Mouse (Mus musculus) embryonic stem cell, embryonic (primary cell): ENCODE measurements around the gene Rftn1.

Experiments
- CTCF ChIA-PET, 4 experiments: fragments of 300-600 bp in 2 of 4; fragments of 350-600 bp in 2 of 4; sonication (Branson Sonifier 250); formaldehyde crosslinking; loops; one replicate each; lab custom pipeline; 2022; ENCODE audit warnings: inconsistent platforms in 2 of 4; lab: Charles Lee
- POLR2A ChIA-PET, 4 experiments: fragments of 300-600 bp in 2 of 4; fragments of 350-600 bp in 2 of 4; sonication (Branson Sonifier 250); formaldehyde crosslinking; loops; one replicate each; lab custom pipeline; 2022; ENCODE audit warnings: antibody characterized with exemption in 4 of 4, inconsistent platforms in 1 of 4; lab: Charles Lee

Rftn1 gene

DNA sequence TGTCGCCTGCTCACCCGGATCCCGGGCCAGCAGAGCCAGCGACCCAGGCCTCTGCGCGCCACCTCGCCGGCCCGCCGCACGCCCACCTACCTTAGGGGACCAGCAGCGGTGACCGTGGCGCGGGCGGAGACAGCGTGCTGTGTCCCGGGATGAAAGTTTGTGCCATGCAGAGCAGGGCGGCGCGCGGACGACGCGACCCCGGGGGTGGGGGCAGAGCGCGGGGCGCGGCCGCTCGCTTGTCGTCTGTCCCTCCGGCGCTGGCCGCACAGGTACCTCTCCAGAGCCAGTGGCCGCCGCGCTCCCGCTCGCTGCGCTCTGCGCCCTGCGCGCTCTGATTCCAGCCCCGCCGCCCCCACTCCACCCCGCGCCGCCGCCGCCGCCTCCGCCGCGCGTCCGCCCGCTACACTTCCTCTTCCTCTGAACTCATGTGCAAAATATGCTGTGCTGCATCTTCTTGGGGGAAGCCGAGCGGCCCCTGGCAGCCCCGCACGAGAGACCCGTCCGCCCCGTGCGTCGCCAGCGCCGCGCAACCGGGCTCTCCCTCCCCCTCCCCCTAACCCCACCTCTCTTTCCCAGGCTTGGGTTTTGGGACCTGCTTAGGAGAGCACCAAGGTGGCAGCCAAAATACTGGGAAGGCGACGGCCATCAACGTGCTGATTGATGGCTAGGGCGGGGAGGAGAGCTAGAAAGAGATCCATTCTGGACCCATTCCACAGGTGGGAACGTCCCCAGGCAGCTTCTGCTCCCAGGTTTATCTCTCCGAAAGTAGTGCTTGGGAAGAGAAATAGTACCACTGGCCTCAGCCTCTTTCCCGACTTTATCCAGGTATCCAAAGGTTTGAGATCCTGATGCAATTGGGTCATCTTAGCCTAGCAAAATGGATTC lies at the start of gene Rftn1:
TSS of gene Rftn1 (minus strand) at position 544 of the 885 bp plus-strand sequence.
- CTCF ChIA-PET: interaction anchor here in 2 of 4 experiments (1.2 to 2.1 kb wide), 4 partner anchors 47 to 222 kb away, joined by 4 to 7 read pairs (median 5); no protein-coding TSS in a partner anchor
- POLR2A ChIA-PET: interaction anchor here (0.6 to 1.3 kb wide), 6 partner anchors 38 to 1730 kb away, joined by 3 to 8 read pairs (median 4); no protein-coding TSS in a partner anchor

DNA sequence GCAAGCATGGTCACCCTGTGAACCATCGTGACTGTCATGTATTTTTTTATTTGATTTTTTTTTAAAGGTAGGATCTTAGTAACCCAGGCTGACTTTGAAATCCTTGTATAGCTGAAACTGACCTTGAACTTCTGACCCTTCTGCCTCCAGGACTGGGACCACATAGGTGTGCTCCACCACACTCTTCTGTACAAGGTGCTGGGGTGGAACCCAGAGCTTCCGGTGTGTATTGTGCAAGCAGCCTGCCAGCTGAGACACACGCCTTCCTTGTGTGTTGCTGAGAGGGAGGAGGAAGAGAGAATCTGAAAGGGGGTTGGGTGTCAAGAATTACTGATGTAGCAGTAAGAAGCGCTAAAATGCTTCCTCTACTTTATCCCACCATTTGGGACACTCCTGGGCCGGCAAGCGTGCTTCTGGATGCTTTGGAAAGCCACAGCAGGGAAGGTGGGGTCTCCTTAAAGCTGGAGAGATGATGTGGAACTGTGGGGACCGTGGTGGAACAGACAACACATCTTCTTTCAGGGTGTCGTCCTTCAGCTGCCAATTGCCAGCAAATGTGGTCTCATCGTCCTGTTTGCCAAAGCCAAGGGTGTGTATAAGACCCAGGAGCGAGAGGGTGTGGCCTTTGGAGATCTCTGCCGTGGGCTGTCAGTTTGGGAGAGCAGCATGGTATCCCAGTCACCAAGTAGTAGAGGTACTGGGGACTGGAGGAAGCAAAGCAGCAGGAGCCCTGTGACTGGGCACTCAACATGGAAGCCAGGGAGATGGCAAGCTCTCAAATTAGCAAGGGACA lies 47.5 kb upstream of the Rftn1 start:
- POLR2A ChIA-PET: interaction anchor here in 1 of 4 experiments (0.6 kb wide), 1 partner anchor 725 kb away, joined by 4 read pairs; no protein-coding TSS in a partner anchor
- CTCF ChIA-PET: interaction anchor here in 3 of 4 experiments (0.7 to 2.8 kb wide), 21 partner anchors 8 to 306 kb away, joined by 3 to 11 read pairs (median 4); no protein-coding TSS in a partner anchor

DNA sequence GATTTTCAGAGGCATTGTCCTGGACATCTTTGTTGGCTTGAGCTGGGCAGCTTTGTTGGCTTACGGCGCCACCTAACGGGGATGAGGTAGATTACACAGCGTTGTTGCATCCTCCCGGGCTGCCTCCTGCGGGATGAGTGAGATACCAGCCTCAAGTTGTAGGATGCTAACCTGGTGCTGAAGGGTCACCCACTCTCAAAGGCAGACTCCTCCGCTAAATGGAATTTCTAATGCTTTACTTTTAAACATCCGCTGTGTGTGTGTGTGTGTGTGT lies 46.9 kb upstream of the Rftn1 start:
- POLR2A ChIA-PET: interaction anchor here in 1 of 4 experiments (0.6 kb wide), 1 partner anchor 724 kb away, joined by 4 read pairs; no protein-coding TSS in a partner anchor
- CTCF ChIA-PET: interaction anchor here (0.6 to 2.8 kb wide), 24 partner anchors 9 to 335 kb away, joined by 3 to 11 read pairs (median 4); no protein-coding TSS in a partner anchor

DNA sequence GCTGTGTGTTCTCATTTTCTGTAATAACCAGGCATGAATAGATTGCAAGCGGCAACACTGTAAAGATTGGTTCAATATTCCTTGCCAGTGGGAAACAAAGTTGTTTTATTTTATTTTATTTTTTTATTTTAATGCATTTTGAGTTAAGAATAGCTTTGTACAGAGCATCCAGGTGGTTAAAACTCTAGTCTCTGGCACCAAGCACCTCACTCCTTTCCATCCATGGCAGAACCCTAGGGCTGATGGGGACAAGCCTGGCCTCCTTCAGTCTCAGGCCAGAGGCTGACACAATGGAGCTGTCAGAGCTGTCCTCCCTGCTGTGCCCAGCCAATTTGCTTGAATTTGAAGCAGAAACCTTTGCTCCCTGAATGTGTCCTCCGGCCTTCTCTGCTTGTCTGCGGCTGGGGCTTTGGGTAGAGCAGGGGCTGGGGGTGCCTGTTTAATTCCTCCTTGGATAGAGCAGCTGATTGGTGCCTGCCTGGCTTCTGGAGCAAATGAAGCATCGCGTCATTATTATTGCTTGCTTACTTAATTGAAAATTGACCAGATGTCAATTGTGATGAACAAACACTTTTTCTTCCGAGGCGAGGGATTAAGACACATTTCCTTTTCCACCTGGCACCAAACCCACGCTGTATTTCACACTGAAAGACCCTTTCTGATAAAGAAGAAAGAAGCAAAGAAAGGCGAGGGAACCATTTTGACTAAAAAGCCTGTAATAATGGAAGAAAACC lies 46.4 kb upstream of the Rftn1 start:
- CTCF ChIA-PET: interaction anchor here (0.5 to 2.8 kb wide), 28 partner anchors 10 to 335 kb away, joined by 3 to 11 read pairs (median 4); no protein-coding TSS in a partner anchor
- POLR2A ChIA-PET: interaction anchor here in 1 of 4 experiments (0.6 kb wide), 1 partner anchor 724 kb away, joined by 4 read pairs; no protein-coding TSS in a partner anchor

DNA sequence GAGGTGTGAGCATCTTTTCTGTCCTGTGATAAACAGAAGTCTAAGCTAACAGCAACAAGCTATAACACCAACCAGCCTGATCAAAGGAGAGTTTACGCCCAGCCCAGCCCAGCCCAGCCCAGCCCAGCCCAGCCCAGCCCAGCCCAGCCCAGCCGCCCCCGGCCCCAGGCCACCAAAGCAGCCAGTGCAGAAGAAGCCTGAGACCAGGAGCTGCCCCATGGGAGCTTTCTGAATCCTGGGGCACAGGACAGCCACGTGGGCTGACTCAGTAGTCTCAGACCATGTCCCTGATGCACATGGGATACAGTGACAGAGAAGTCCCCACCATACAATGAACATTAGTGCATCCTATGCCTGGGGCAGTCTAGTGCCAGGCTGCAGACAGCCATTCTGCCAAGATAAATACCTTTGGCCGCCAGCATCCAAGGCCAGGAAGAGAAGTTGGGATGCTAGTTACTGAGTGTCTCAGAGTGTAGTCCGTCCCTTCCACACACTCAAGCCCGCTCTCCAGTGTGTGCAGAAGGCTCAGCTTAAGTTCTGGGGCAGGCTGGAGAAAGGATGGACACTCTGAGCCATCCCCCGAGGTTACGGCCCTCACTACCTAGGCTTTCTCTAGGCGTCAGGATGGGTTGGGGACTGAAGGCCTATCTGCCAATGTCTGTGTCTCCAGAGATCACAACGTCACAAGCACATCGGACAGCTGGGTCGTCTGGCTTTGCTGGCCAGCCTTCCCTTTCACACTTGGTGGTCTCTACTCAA lies 45.6 kb upstream of the Rftn1 start:
- CTCF ChIA-PET: interaction anchor here (0.5 to 2.8 kb wide), 16 partner anchors 24 to 1886 kb away, joined by 3 to 11 read pairs (median 5); no protein-coding TSS in a partner anchor
- POLR2A ChIA-PET: interaction anchor here in 1 of 4 experiments (0.5 kb wide), 1 partner anchor 191 kb away, joined by 3 read pairs; no protein-coding TSS in a partner anchor

DNA sequence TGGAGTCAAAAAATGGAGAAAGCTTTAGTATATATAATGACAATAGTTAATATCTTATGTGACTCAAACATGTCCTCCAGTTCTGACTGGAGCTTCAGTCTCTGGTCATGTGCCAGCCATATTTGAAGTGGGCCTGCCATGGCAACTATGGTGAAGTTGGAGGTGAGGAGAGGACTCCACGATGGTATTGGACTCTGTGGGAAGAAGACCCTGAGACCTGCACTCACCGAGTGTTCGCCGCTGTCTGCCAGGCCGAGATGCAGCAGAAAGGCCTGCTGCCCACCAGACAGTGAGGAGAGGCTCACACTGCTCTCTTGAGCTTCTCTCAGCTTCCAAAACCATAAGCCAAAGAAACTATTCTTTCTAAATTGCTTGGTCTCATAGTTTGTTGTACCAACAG lies 43.5 kb upstream of the Rftn1 start:
- CTCF ChIA-PET: no interaction called here
- POLR2A ChIA-PET: no interaction called here

DNA sequence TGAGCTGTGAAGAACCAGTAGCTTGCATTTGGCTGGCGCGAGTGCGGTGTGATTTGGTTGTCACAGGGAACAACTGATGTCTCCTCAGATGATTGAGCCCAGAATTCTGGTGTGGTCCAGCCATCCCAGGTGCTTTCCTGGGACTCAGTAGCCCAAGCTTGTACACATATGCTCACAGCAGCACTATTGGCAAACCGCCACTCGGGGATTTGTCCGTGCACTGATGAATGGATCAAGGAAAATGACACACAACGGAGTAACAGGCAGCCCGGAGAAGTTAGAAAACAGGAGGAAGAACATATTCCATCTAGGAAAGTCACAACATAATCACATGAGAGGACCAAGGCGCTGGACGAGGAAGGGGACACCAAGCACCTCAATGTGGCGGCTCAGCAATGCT lies 42.3 kb upstream of the Rftn1 start:
- ChIA-PET POLR2A (no interaction called here), CTCF (no interaction called here)

DNA sequence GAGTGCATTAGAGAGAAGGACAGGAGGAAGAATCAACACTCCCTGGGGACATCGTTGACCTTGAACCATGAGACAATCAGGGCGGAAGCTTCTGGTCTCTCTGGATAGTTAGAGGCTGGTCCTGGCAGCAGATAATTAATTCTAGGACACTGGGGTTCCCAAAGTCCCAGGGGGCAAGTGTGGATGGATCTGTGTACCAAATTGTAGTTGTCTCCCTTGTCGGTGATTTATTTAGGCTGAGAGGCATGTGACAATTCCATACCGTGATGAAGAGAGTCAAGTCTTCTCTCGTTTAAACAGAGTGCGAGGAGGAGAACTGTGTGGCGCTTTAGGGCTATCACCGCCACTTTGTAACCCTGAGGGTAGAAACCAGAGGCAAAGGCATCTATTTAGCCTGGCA lies 40.7 kb upstream of the Rftn1 start:
- CTCF ChIA-PET: interaction anchor here in 1 of 4 experiments (0.7 kb wide), 1 partner anchor 561 kb away, joined by 4 read pairs; no protein-coding TSS in a partner anchor
- POLR2A ChIA-PET: no interaction called here

DNA sequence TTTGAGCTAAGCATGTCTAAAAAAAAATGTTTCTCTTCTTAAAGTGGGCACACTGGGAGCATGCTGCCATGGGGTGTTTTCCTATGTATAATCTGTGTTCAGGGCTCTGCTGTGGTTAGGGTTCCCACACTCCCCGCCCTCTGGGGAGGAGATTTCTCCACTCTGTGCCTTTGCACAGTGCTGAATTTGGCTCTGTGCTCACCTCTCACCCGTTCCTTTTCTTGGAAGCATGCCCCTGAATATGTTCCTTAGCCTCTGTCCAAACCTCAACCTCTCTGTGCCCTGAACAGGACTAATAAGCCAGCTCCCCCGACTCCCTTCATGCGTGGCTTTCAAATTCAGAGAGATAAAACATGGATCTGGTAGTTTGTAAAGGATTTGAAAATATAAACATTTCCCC lies 39.1 kb upstream of the Rftn1 start:
- ChIA-PET CTCF (no interaction called here), POLR2A (no interaction called here)

DNA sequence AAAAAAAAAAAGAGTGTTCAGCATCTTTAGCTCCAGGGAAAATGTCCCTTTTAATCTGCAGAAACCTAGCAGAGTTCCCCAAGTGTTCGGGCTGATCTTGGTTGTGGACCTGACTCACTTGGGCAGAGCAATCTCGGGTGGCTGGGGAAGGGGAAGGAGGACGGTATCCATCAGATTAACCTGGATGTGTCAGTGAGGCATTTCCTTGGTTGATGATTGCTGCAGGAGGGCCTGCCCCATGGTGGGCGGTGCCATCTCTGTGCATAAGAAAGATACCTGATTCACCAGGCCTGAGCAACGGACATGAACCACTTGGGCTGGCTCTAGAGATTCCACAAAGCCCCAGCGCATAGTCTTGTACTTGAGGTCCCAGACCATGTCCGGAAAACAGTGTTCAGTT lies 36.9 kb upstream of the Rftn1 start:
- POLR2A ChIA-PET: no interaction called here
- CTCF ChIA-PET: interaction anchor here in 1 of 4 experiments (0.6 kb wide), 2 partner anchors 31 to 634 kb away, joined by 3 to 4 read pairs; no protein-coding TSS in a partner anchor

DNA sequence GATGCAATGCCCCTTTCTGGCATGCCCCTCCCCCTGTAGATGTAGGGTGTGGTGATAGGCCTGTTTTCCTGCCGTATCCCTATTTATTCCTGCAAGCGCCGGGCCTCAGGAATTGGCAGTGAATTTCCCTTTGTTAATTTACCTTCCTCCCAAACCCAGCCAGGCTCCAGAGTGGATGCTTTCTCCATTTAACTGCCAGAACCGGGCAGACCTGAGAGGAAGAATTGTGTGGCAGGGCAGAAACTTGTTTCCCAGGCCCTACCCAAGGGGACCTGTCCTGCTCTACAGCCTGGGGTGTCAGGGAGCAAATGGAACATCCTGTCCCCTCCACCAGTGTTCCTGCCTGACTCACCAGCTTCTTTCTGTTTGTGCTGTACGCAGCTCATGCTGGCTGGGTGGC lies 34.2 kb upstream of the Rftn1 start:
- ChIA-PET CTCF (no interaction called here), POLR2A (no interaction called here)

DNA sequence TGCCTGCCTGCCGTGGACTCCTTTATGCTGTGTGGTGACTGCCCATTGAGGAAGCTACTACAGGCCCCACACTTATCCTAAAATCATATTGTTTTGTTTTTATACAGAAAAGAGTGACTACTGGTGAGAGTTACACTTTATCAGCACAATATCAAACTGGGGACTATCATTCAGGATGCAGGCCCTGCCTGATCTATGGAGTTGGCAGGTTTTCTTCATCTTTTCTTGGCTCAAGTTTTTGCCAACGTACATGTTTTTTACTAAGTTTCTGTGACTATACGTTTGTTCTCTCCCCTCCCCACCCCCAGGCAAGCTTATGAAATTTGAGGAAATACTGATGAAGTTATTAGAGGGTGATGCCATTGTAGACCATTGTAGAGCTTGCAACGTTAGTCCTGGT lies 27.5 kb upstream of the Rftn1 start:
- ChIA-PET CTCF (interaction anchor here in 1 of 4 experiments (0.9 kb wide), 1 partner anchor 21 kb away, joined by 3 read pairs; no protein-coding TSS in a partner anchor), POLR2A (interaction anchor here in 1 of 4 experiments (0.6 kb wide), 1 partner anchor 578 kb away, joined by 4 read pairs; no protein-coding TSS in a partner anchor)

DNA sequence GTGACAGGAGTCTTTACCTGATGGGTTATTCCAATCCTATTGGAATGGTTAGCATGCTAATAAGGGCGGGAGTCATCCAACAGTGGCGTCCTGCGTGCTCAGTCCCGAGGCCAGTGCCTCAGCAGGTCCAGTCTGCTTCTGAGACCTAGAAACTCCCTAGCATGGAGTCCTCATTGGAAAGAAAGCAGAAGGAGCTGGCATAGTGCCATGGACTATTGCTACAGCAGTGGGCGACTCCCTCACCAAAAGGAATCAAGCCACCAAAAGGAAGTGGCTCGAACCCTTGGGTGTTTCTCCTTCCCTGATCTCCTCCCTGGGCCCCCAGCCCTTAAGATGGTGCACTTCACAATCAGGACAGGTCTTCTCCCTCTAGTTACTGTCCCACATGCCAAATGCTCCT lies 24.6 kb upstream of the Rftn1 start:
- ChIA-PET CTCF (no interaction called here), POLR2A (no interaction called here)

DNA sequence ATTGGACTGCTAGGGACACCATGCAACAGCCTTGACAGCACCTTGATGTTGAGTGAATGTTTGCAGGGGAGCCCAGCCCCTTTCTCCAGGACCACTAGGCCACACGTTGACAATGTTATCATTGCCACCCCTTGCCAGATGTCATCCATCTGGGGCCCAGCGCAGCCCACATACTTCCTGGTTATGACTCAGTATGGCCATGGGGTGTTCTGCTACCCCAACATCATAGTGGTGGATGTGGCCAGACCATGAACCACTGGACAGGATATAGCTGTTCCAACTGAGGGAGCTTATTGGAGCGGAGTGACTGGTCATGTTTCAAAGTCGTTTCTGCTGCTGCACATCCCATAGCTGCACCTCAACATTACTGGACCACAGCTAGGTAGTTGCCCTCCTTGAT lies 22.6 kb upstream of the Rftn1 start:
- POLR2A ChIA-PET: no interaction called here
- CTCF ChIA-PET: no interaction called here

DNA sequence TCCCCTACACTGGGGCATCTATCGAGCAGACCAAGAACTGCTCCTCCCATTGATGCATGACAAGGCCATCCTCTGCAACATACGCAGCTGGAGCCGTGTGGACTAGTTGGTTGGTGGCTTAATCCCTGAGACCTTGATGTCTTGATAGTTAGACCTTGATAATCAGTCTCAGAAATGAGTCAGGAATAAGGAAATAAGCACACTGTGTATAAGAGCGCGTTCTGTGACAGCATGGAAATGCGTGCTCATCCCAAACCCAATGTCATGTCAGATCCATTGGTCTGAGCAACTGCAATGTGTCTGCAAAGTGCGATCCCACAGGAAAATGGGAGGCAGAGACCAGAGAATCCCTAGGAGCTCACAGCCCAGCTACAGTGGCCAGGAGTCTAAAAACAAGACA lies 21.3 kb upstream of the Rftn1 start:
- POLR2A ChIA-PET: interaction anchor here in 1 of 4 experiments (0.7 kb wide), 1 partner anchor 579 kb away, joined by 4 read pairs; no protein-coding TSS in a partner anchor
- CTCF ChIA-PET: interaction anchor here in 1 of 4 experiments (0.6 to 1.0 kb wide), 2 partner anchors 25 to 260 kb away, joined by 3 to 4 read pairs; no protein-coding TSS in a partner anchor

DNA sequence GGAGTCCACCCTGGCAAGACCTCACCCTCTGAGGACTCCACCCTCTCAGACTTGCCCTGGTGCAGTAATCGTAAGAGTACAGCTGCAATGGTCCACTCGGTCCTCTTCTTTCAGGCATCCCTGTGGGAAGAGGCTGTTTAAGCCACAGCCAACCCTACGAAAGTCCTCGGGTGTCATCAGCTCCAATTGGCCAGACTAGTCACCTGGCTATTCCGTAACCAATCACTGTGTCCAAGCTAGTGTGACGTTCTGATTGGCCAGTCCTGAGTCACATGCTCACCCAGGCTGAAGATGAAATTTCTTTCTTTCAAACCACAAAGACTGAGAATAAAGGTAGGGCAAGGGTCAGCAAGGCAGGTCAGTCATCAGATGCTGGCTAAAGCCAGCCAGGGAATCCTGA lies 19.4 kb upstream of the Rftn1 start:
- ChIA-PET CTCF (no interaction called here), POLR2A (no interaction called here)
